Mouse (Mus musculus): Measurements from ENCODE around the gene 2700049A03Rik.

GRCm38 (mm10) chr12:71111331-71111730 lies 25.3 kb upstream of the 2700049A03Rik start, which contains the start of gene Tomm20l:
- TF ChIP-seq CTCF (IDR thresholded peaks at IDR 0.05; ENCODE audit: low read depth), result peak; percentile 30
- no peak for TF ChIP-seq EP300 (IDR thresholded peaks at IDR 0.05; ENCODE audit: low read depth)

Measured in heart, postnatal 0 days (tissue).